Mouse (Mus musculus): ENCODE measurements around the gene Btf3l4.
A peak's percentile ranks its signal among the peaks of the same experiment; 100 is the strongest.

Btf3l4 gene

GRCm38 (mm10) chr4:108832916-108833827, at the start of gene Btf3l4:
TSS of gene Btf3l4 (minus strand) at chr4:108833614.
- DNase-seq (ENCODE audit: low read depth, low spot score), result peak; percentile 82

- no peak for DNase-seq (ENCODE audit: low read depth, low spot score)
Measured at GRCm38 (mm10) chr4:108878963-108879822, 45.8 kb upstream of the Btf3l4 start, which contains the start of gene Rab3b. TSS of gene Rab3b (plus strand) at chr4:108879063.

- no peak for DNase-seq (ENCODE audit: low read depth, low spot score)
Measured at GRCm38 (mm10) chr4:108877901-108878300, 44.5 kb upstream of the Btf3l4 start.

- DNase-seq (ENCODE audit: low read depth, low spot score), result no peak
Measured at GRCm38 (mm10) chr4:108873746-108874145, 40.3 kb upstream of the Btf3l4 start.

- peak; percentile 65 for DNase-seq (ENCODE audit: low read depth, low spot score)
Measured at GRCm38 (mm10) chr4:108869730-108870374, 36.4 kb upstream of the Btf3l4 start.

- no peak for DNase-seq (ENCODE audit: low read depth, low spot score)
Measured at GRCm38 (mm10) chr4:108866806-108867205, 33.4 kb upstream of the Btf3l4 start.

- no peak for DNase-seq (ENCODE audit: low read depth, low spot score)
Measured at GRCm38 (mm10) chr4:108848505-108848848, 15.1 kb upstream of the Btf3l4 start, which contains the start of gene A730015C16Rik. TSS of gene A730015C16Rik (minus strand) at chr4:108848619.

- peak; percentile 74 for DNase-seq (ENCODE audit: low read depth, low spot score)
Measured at GRCm38 (mm10) chr4:108847715-108848504, 14.5 kb upstream of the Btf3l4 start, which contains the start of gene Kti12. TSS of gene Kti12 (plus strand) at chr4:108847785.

- no peak for DNase-seq (ENCODE audit: low read depth, low spot score)
Measured at GRCm38 (mm10) chr4:108845824-108846569, 12.6 kb upstream of the Btf3l4 start.

GRCm38 (mm10) chr4:108843336-108843735, 9.9 kb upstream of the Btf3l4 start:
- no peak for DNase-seq (ENCODE audit: low read depth, low spot score)

GRCm38 (mm10) chr4:108841920-108842578, 8.6 kb upstream of the Btf3l4 start:
- no peak for DNase-seq (ENCODE audit: low read depth, low spot score)

GRCm38 (mm10) chr4:108838031-108838430, 4.6 kb upstream of the Btf3l4 start:
- DNase-seq (ENCODE audit: low read depth, low spot score), result no peak

- no peak for DNase-seq (ENCODE audit: low read depth, low spot score)
Measured at GRCm38 (mm10) chr4:108835496-108835895, 2.1 kb upstream of the Btf3l4 start.

GRCm38 (mm10) chr4:108834971-108835311, 1.5 kb upstream of the Btf3l4 start:
- no peak for DNase-seq (ENCODE audit: low read depth, low spot score)

GRCm38 (mm10) chr4:108834115-108834970, 929 bp upstream of the Btf3l4 start, which contains the start of gene Txndc12:
TSS of gene Txndc12 (plus strand) at chr4:108834601.
- peak; percentile 68 for DNase-seq (ENCODE audit: low read depth, low spot score)

- DNase-seq (ENCODE audit: low read depth, low spot score), result no peak
Measured at GRCm38 (mm10) chr4:108833828-108834114, 357 bp upstream of the Btf3l4 start.

- no peak for DNase-seq (ENCODE audit: low read depth, low spot score)
Measured at GRCm38 (mm10) chr4:108830698-108831097, 2.7 kb downstream of the Btf3l4 start.

- no peak for DNase-seq (ENCODE audit: low read depth, low spot score)
Measured at GRCm38 (mm10) chr4:108826643-108827042, 6.8 kb downstream of the Btf3l4 start.

GRCm38 (mm10) chr4:108826096-108826495, 7.3 kb downstream of the Btf3l4 start:
- no peak for DNase-seq (ENCODE audit: low read depth, low spot score)
